In genomic region chr8:84742171-84743053, GRCm38 (mm10) we compare ENCODE assay signal across 8 mouse cellular contexts. TPM values are rescaled to one million over a fixed set of nuclear protein-coding genes. Genes with fewer than 3 reads are reported as not detected.
DNase-seq lines count a peak whose midpoint lies in the region; ATAC-seq and TF ChIP-seq lines count a peak whose summit lies in the region.

No protein-coding gene starts in this region.

- 11% methylated on average over 32 of the region's 32 CpGs for WGBS in forebrain, postnatal 0 days
- WGBS in hindbrain, embryonic 11.5 days = 2% methylated on average over 32 of the region's 32 CpGs

- peak overlapping the region; percentile 33 for H3K9ac ChIP-seq in forebrain, postnatal 0 days
- H3K9ac ChIP-seq in hindbrain, embryonic 11.5 days (ENCODE audit: low read depth, low read length) = peak overlapping the region; percentile 34; the same call in 1 of the 2 replicates

- H3K27ac ChIP-seq in forebrain, postnatal 0 days (ENCODE audit: low read depth, low read length) = peak overlapping the region; percentile 70
- peak overlapping the region; percentile 65 for H3K27ac ChIP-seq in hindbrain, embryonic 11.5 days (ENCODE audit: low read depth, low read length)

- peak; percentile 96 for DNase-seq in 3T3-L1 (ENCODE audit: low read depth, low spot score)
- peak; percentile 86 for DNase-seq in Muller cell, postnatal 12 days (ENCODE audit: inconsistent ontology term)
- DNase-seq in forebrain, postnatal 0 days = peak; percentile 58
- peak; percentile 64 for DNase-seq in hindbrain, embryonic 11.5 days (ENCODE audit: low spot score)
- peak; percentile 65 for DNase-seq in lung, postnatal 36 days
- peak; percentile 60 for DNase-seq in yolk sac, embryonic 10.5 days (ENCODE audit: low spot score)
- DNase-seq in spleen, adult 18-20 months = no peak
- no peak for DNase-seq in layer of hippocampus, adult 9-11 months

- H3K4me3 ChIP-seq in forebrain, postnatal 0 days (ENCODE audit: low read depth, low read length) = no peak overlapping the region
- H3K4me3 ChIP-seq in hindbrain, embryonic 11.5 days (ENCODE audit: low read depth, low read length) = no peak overlapping the region

- H3K27me3 ChIP-seq in forebrain, postnatal 0 days (ENCODE audit: insufficient read depth, low read length) = no peaks in the 10 kb centered on the region
- H3K27me3 ChIP-seq in hindbrain, embryonic 11.5 days (ENCODE audit: control insufficient read depth, insufficient read depth, low read length) = peaks cover 97% of the 10 kb centered on the region

- H3K4me1 ChIP-seq in forebrain, postnatal 0 days (ENCODE audit: insufficient read depth) = peaks cover 27% of the 10 kb centered on the region
- peaks cover 39% of the 10 kb centered on the region for H3K4me1 ChIP-seq in hindbrain, embryonic 11.5 days (replicated peaks; ENCODE audit: control insufficient read depth, insufficient read depth, low read length)

- 0 out of 2 replicates have a peak overlapping the region, but pooled peaks have one; percentile 1 for H3K4me2 ChIP-seq in forebrain, postnatal 0 days (ENCODE audit: low read depth)
- peak overlapping the region; percentile 11; the same call in 1 of the 2 replicates for H3K4me2 ChIP-seq in hindbrain, embryonic 11.5 days (replicated peaks; ENCODE audit: low read depth, low read length)

- no peak for TF ChIP-seq CTCF in forebrain, postnatal 0 days (IDR thresholded peaks at IDR 0.05; ENCODE audit: low read depth)

- H3K36me3 ChIP-seq in forebrain, postnatal 0 days (ENCODE audit: insufficient read depth) = no peaks in the 10 kb centered on the region
- no peaks in the 10 kb centered on the region for H3K36me3 ChIP-seq in hindbrain, embryonic 11.5 days (ENCODE audit: control insufficient read depth, insufficient read depth, low read length)

- ATAC-seq in forebrain, postnatal 0 days = peak; percentile 10
- ATAC-seq in hindbrain, embryonic 11.5 days (ENCODE audit: low FRiP score) = peak; percentile 50

- no peaks in the 10 kb centered on the region for H3K9me3 ChIP-seq in forebrain, postnatal 0 days (ENCODE audit: low read length)
- H3K9me3 ChIP-seq in hindbrain, embryonic 11.5 days (ENCODE audit: control insufficient read depth, low read length) = no peaks in the 10 kb centered on the region

RNA-seq across cellular contexts. Expression of gene G430095P16Rik, which starts 19.6 kb away (rescaled TPM):
- total RNA-seq in forebrain, postnatal 0 days (2014; rRNA removed) = not detected in 2 replicates
- polyA plus RNA-seq in forebrain, postnatal 0 days (2015; fragmentation: Nextera tagmentation; extraction: Ambion mirVana) = 0.56 and 1.0 TPM in 2 replicates
- 2.3 and 2.9 TPM in 2 replicates for polyA plus RNA-seq in hindbrain, embryonic 11.5 days (2014; fragmentation: Nextera tagmentation; extraction: Ambion mirVana)

RNA-seq across cellular contexts. Expression of gene Lyl1, which starts 41.2 kb away (rescaled TPM):
- 2.2 and 2.7 TPM in 2 replicates for total RNA-seq in forebrain, postnatal 0 days (2014; rRNA removed)
- 2.4 and 2.5 TPM in 2 replicates for polyA plus RNA-seq in forebrain, postnatal 0 days (2015; fragmentation: Nextera tagmentation; extraction: Ambion mirVana)
- 5.3 and 5.4 TPM in 2 replicates for polyA plus RNA-seq in hindbrain, embryonic 11.5 days (2014; fragmentation: Nextera tagmentation; extraction: Ambion mirVana)

RNA-seq across cellular contexts. Expression of gene Nacc1, which starts 54.8 kb away (rescaled TPM):
- total RNA-seq in forebrain, postnatal 0 days (2014; rRNA removed) = 65.9 and 78.2 TPM in 2 replicates
- 14.6 and 14.7 TPM in 2 replicates for polyA plus RNA-seq in forebrain, postnatal 0 days (2015; fragmentation: Nextera tagmentation; extraction: Ambion mirVana)
- polyA plus RNA-seq in hindbrain, embryonic 11.5 days (2014; fragmentation: Nextera tagmentation; extraction: Ambion mirVana) = 19.7 and 20.5 TPM in 2 replicates

RNA-seq across cellular contexts. Expression of gene Trmt1, which starts 56.3 kb away (rescaled TPM):
- 89.5 and 94.8 TPM in 2 replicates for total RNA-seq in forebrain, postnatal 0 days (2014; rRNA removed)
- polyA plus RNA-seq in forebrain, postnatal 0 days (2015; fragmentation: Nextera tagmentation; extraction: Ambion mirVana) = 59.8 and 67.5 TPM in 2 replicates
- polyA plus RNA-seq in hindbrain, embryonic 11.5 days (2014; fragmentation: Nextera tagmentation; extraction: Ambion mirVana) = 47.9 and 51.1 TPM in 2 replicates

RNA-seq across cellular contexts. Expression of gene Nfix, which starts 57.7 kb away (rescaled TPM):
- 111 and 116 TPM in 2 replicates for total RNA-seq in forebrain, postnatal 0 days (2014; rRNA removed)
- polyA plus RNA-seq in forebrain, postnatal 0 days (2015; fragmentation: Nextera tagmentation; extraction: Ambion mirVana) = 347 and 376 TPM in 2 replicates
- polyA plus RNA-seq in hindbrain, embryonic 11.5 days (2014; fragmentation: Nextera tagmentation; extraction: Ambion mirVana) = 2.4 and 3.0 TPM in 2 replicates

Comparison
In these comparisons a context has a peak if more than half of its experiments do, and no peak if none do; other contexts are left out.
1. DNase-seq: peak in 3T3-L1 (single experiment), Muller cell, postnatal 12 days (single experiment), forebrain, postnatal 0 days (single experiment), hindbrain, embryonic 11.5 days (single experiment), lung, postnatal 36 days (single experiment) and yolk sac, embryonic 10.5 days (single experiment); none in spleen, adult 18-20 months (0 of 2) and layer of hippocampus, adult 9-11 months (single experiment).